Mouse (Mus musculus) left cerebral cortex, adult 18-20 months (tissue): ENCODE results near the gene Slc30a6. TPM values are rescaled to one million over a fixed set of nuclear protein-coding genes. Genes with fewer than 3 reads are reported as not detected.
A peak's percentile ranks its signal among the peaks of the same experiment; 100 is the strongest.

Experiments used
- DNase-seq, 2 experiments: peaks; one replicate each; pipeline ENCODE4 v3.0.0; 2021 to 2022; ENCODE audit warnings: low spot score in 2 of 2, mixed read lengths in 1 of 2
- long read RNA-seq, 2 experiments: library from polyadenylated mRNA; stranded (forward); transcript quantifications; one replicate each; pipeline ENCODE4 v2.0.0; 2021
- total RNA-seq, 2 experiments: library from RNA; stranded (reverse); gene quantifications; 2 replicates each; pipeline ENCODE4 v1.2.3; 2021

Gene Slc30a6
- total RNA-seq, result 10 to 100 TPM; 11.8 to 15.2 TPM
- long read RNA-seq, experiment 1, transcript Slc30a6-201 (14 exons, 2,148 nt), result major isoform, 6 of 8 reads
- long read RNA-seq, experiment 1, partial matches to known transcripts, result 0 of 8 reads
- long read RNA-seq, experiment 1, other reads (novel, unspliced or antisense), result 2 of 8 reads
- long read RNA-seq, experiment 2, transcript Slc30a6-201 (14 exons, 2,148 nt), result major isoform, 11 of 14 reads
- long read RNA-seq, experiment 2, partial matches to known transcripts, result 2 of 14 reads
- long read RNA-seq, experiment 2, other reads (novel, unspliced or antisense), result 1 of 14 reads

DNA sequence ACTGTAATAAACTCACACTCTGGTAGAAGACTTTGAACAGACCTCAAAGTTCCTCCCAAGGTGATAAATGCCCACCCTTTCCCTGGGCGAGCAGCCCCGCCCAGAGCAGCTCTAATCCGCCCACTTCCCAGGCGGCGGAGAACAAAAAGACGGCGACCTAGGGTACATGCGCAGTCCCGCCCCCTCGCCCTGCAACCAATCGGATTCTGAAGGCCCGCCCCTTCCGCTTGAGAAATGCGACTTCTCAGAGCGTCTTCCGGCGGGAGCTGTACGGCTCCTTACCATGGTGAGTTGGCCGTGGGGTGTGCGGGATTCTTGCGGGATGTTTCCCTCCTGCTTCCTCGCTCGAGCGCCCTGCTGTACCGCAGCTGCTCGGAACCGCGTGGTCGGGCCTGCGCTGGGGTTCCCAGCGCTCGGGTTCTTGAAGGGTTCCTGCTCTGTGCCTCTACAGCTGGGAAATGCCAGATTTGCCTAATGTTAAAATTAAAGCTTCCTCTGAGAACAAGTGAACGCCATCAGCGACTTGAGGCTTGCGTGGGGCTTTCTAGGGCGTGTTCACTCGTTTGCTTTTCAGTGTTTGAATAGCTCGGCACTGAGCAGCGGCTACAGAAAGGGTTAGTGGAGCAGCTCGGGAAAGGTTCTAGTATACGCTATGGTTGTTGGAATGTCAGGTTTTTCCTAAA lies at the start of gene Slc30a6:
Gene Slc30a6 (plus strand): TSS at position 226 of the 683 bp plus-strand sequence.
- peak; percentile 96 to 97 for DNase-seq

DNA sequence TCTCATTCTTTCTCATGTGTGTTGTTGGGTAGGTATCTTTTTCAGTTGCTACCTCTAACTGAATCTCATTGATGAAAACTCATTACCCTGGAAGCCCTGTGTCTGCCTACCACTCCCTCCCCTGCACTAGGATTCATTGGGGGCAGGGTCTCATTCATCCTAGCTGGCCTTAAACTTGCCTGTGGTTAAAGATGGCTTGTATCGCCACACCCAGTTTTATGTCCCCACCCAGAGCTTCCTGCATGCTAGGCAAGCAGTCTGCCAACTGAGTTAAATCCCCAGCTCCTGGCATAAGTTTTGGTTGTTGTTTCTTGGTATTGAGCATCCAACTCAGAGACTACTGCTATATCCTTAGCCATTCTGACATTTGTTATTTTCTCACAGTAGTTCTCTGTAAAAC lies 31.8 kb upstream of the Slc30a6 start:
- DNase-seq, result no peak

DNA sequence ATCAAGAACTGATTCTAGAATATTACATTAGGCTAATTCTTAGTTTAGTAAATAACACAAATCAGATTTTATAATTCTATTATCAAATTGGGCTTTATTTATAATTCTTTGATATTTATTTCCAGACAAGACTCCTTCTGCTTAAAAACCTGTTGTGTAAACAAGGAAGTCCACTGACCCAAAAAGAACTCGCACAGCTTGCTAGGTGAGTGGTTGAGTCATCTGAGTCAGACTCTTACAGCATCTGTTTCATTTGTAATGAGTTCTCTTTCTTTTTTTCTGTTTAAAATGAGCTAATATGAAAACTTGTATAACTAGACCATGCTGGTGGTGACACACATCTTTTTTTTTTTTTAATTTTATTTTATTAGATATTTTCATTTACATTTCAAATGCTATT lies 18.5 kb upstream of the Slc30a6 start:
- no peak for DNase-seq

DNA sequence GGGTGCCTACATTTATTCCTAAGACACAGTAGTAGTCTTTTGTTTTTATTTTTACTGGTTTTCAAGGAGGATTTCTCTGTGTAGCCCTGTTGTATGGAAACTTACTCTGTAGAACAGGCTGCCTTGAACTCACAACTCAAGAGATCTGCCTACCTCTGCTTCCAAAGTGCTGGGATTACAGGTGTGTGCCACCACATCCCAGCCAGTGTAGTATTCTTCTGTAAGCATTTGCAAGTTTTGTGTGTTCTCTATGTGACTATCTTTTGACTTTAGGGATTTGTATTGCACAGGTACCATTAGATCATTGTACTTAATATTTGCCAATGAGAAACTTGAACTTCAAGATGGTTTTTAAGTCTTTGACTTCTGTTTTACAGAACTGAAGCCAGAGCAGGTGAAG lies 8.8 kb upstream of the Slc30a6 start:
- DNase-seq, result no peak

GRCm38 (mm10) chr17:74389847-74390246 lies 5.6 kb upstream of the Slc30a6 start:
- no peak for DNase-seq

GRCm38 (mm10) chr17:74394381-74394780 lies 1.0 kb upstream of the Slc30a6 start:
- no peak for DNase-seq

GRCm38 (mm10) chr17:74394855-74395254 lies 553 bp upstream of the Slc30a6 start:
- DNase-seq, result no peak

- DNase-seq, result no peak
These were observed 1.4 kb downstream of the Slc30a6 start for GRCm38 (mm10) chr17:74396766-74397165.

GRCm38 (mm10) chr17:74397173-74397572 lies 1.8 kb downstream of the Slc30a6 start:
- DNase-seq, result no peak

DNA sequence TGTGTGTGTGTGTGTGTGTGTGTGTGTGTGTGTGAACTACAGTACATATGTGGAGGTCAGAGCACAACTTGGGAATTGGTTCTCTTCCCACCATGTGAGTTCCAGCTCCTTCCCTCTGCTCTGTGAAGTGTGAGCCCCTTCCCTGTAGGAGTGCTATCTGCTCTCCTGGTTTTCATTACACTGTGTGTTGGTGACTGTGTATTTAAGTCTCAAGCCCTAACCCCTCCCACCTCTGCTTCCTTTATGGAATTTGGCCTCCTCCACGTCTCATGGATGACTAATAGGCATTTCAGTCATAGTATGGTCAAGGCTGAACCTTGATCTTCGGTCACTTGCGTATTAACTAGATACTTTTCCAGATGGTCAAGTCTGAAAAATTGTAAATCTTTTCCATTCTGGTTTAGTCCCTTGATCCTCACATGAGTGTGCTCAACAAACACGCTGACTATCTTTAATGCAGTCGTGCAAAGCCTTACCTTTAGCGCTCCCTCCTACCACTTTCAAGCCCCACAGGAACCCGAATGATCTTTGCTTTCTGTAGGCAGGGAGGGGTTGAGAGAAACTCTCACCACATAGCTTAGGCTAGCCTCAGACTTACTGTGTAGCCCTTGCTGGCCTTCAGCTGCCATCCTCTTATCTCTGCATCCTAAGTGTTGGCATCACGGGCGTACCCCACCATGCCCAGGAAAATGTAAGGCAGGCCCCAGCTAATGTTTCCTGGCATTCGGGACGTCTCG lies 7.2 kb downstream of the Slc30a6 start:
- no peak for DNase-seq

GRCm38 (mm10) chr17:74406487-74406886 lies 11.1 kb downstream of the Slc30a6 start:
- DNase-seq, result no peak

DNA sequence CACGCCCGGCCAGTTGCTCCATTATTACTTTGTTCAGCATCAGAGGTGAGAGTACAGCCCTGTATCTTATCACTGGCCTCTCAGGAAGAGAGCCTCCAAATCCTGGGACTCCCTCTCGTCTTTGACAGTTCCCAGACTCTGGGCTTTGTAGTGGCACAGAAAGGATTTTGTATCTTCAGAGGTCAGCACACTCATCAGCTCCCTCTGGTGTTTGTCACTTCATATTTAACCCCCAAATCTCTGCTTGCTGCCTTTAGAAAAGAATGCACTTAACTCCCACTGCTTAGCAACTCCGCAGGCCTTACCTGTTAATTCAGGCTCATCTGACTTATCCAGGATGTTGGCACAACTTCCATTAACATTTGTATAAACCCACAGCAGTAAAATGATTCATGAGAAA lies 14.3 kb downstream of the Slc30a6 start:
- DNase-seq, result no peak

- no peak for DNase-seq
These were observed 17.9 kb downstream of the Slc30a6 start for GRCm38 (mm10) chr17:74413324-74413723.

GRCm38 (mm10) chr17:74414671-74415070 lies 19.3 kb downstream of the Slc30a6 start:
- no peak for DNase-seq

DNA sequence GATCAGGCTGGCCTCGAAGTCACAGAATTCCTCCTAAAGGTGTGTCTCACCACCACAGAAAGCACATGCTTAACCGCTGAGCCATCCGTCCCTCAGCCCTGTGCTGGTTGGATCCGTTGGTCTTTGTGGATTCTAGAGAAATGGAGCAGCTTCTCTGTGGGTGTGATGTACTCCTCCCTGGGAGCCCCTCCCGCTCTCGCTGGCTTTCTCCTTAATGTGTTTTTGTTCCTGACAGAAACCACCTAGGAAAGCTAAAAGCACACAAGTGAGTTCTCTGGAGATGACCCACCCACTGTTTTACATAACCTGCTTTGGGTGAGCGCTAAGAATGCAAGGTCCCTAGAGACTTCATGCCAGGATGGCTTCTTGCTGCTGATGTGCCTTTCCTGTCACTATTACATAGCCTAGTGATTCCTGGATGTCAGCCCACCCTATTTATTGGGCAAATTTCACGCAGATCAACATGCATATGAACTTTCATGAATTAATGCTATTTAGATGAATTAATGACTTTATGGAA lies 21.5 kb downstream of the Slc30a6 start:
- DNase-seq, result peak in 1 of 2 experiments; percentile 22

GRCm38 (mm10) chr17:74418171-74418570 lies 22.8 kb downstream of the Slc30a6 start:
- DNase-seq, result no peak

DNA sequence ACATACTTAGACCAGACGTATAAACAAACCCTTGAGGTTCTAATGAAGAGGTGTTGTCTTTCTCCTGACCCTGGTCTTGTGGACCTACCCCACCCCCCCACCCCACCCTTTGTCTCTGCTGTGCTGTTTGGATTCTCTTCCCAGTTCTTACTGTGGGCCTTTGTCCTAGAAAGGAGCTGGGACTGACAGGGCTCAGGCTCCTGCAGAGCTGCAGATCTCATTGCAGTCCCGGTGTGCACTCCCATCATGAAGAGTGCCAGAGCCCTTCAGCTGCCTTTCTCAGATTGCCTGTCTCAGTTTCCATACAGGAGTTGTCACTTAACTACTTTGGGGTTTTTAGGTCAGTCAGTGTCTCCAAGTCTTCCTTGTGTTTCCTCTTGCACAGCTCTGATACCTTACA lies 25.2 kb downstream of the Slc30a6 start:
- DNase-seq, result no peak

GRCm38 (mm10) chr17:74424401-74425005 lies 29.1 kb downstream of the Slc30a6 start:
- no peak for DNase-seq

DNA sequence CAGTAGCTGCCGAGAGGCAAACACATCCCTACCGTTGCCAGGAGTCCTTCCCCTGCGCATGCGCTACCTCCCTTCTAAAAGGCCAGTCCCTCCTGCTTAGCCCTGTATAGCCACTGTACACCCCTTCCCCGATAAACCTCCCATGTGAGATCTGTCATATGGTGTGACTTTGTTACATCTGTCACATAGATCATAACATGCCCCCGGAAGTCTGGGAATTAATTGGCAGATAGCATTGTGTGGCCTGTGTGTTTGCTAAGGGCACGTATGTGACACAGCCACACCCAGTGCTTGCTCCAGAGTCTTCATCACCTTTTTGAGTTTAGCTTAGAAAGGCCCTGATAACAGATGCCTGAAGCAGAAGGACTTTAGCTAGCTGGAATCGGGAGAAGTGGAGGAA lies 34.7 kb downstream of the Slc30a6 start:
- peak in 1 of 2 experiments; percentile 5 for DNase-seq

DNA sequence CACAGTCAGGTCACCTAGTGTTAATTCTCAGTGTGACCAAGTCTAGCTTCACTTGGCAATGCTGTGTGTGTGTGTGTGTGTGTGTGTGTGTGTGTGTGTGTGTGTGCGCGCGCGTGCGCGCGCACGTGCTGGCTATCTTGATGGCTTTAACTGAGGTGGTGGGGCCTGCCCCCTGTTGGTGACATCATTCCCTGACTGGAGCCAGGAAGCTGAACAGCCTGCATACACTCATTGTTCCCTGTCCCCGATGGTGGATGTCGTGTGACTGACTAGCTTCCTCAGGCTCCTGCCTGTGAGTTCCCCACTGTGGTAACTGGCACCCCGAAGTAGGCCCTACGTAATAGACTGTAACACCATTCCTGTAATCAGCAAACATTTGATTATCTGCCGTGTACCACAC lies 36.1 kb downstream of the Slc30a6 start:
- no peak for DNase-seq

DNA sequence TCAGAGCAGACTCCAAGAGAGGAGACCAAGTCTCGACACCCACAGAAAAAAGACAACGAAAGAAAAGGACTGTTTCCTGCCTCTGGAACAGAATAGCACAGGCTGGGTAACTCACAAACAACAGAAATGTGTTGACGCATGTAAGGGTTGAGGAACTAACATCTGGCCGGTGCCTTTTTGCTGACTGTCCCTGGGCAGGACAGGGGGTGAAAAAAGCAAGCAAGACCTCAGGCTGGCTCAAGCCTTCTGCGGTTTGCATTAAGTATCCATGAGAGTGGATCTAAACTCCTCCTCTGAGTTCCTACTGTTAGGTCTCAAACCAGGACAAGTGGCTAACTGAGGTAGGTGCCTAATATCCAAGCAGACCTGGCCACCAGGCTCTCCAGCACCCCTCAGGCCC lies 37.2 kb downstream of the Slc30a6 start:
- no peak for DNase-seq
